Mouse (Mus musculus) thymus, postnatal 14 days (tissue): ENCODE measurements around the gene Dthd1.
A peak's percentile ranks its signal among the peaks of the same experiment; 100 is the strongest.

ENCODE experiments used
- DNase-seq: peaks from one replicate; pipeline ENCODE4 v3.0.0; 2021

Dthd1 gene

DNA sequence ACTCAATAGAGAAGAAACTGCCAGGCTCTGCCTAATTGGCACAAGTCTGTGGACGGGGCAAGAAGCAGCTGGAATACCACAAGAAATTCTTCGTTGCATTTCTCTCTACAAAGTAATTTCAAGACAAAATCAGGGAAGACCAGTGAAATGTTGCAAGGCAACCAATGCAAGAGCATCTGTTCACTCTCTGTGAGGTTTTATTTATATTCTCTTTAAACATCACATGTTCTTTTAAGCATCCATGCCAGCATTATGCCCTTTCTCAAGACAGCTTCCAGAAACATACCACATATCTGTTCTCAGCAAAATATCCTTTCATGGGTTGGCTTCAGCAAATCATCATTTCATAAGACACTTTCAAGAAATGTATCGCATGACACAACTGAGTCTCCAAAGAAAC, 50.7 kb downstream of the Dthd1 start:
- no peak for DNase-seq

GRCm38 (mm10) chr5:62867003-62867402, 53.4 kb downstream of the Dthd1 start:
- no peak for DNase-seq

- no peak for DNase-seq
These were observed 65.9 kb downstream of the Dthd1 start for GRCm38 (mm10) chr5:62879530-62879929.

GRCm38 (mm10) chr5:62895326-62895725, 81.7 kb downstream of the Dthd1 start:
- DNase-seq = peak; percentile 54

GRCm38 (mm10) chr5:62906954-62907353, 93.3 kb downstream of the Dthd1 start:
- DNase-seq = no peak

- DNase-seq = no peak
These were observed 95.5 kb downstream of the Dthd1 start for GRCm38 (mm10) chr5:62909074-62909473.

DNA sequence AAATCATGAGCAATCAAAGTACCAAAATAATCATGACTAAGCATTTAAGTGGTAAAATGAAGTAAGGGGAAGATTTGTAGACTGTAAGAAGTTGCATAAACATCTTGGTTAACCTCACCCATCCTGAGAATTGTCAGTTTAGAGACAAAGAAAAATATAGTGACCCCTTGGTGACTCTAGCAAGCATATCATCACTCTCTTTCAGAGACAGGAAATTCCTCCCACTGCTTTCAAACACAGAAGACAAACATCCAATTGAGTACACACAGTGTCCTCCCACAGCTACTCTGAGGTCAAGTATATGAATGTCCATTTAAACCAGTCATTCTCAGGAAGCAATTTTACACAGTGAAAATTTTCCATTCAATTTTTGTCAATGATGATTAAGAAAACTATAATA, 111.0 kb downstream of the Dthd1 start:
- DNase-seq = no peak
